Mouse (Mus musculus) colon, adult 2 months (tissue): ENCODE data around the gene Slc12a3. TPM values are rescaled to one million over a fixed set of nuclear protein-coding genes. Genes with fewer than 3 reads are reported as not detected.

Experiments
- polyA plus RNA-seq: library from polyadenylated mRNA; depleted of rRNA; stranded (reverse); fragments of >200 nt; gene quantifications from 2 replicates; pipeline ENCODE4 v1.2.3, GENCODE M21; 2012; rRNA removed

Slc12a3 gene
- 0.03 and 0.22 TPM in 2 replicates for polyA plus RNA-seq

DNA sequence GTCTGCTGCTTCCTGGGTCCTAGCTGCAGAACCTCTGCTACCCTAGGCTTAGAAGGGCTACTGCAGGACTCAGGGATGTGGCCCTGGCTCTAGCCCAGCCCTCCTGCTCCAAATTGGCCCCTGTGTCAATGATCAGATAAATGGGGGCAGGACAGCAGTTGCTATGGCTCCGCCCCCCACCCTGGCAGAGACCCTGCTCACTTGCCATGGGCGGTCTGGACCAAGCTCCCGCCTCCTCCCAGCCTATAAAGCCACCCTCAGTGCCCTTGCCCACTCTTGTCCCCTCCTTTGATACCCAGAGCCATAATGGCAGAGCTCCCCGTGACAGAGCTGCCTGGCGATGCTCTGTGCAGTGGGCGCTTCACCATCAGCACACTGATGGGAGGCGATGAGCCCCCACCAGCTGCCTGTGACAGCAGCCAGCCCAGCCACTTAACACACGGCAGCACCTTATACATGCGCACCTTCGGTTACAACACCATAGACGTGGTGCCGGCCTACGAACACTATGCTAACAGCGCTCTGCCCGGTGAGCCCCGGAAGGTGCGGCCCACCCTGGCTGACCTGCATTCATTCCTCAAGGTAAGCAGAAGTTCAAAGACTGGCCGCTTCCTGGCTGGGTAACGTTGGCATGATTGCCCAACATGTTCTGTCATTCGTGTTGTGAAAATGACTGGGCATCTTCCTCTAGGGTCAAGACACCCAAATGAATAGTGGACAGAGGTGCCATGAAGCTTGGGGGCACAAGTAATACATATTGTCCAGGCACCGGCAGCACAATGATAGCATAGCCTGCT lies at the start of gene Slc12a3:
TSS of gene Slc12a3 (plus strand) at position 270 of the 797 bp plus-strand sequence.

DNA sequence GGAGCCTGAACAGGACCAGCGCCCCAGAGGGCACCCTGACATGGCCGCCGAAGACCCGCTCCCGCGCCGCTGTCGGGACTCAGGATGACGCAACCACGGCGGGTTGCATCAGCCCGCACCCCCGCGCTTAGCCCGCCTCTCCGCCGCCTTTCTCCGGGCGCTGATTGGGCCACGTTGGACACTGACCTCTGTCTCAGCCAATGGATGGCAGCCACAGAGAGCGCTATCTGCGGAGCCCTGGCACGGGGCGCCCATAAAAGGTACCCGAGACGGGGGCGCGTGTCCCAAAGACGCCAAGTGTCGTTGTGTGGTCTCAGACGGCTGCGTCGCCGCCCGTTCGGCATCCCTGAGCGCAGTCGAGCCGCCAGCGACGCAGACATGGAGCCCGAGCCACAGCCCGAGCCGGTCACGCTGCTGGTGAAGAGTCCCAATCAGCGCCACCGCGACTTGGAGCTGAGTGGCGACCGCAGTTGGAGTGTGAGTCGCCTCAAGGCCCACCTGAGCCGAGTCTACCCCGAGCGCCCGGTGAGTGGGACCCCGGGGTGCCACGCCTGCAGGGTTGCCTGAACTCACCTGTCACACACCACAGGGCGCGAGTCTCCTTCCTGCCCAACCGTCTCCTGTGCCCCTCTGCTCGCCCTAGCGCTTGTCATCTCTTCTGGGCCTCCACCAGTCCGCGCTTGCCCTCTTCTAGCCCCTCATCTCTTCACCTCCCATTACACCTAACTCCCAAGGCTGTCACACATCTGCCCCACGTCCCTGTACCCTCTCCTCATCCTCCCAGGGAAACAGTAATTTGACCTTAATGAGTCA lies 57.4 kb downstream of the Slc12a3 start, which contains the start of gene Herpud1:
TSS of gene Herpud1 (plus strand) at position 225 of the 813 bp plus-strand sequence.

Other genes with a start within 250 kb of the Slc12a3 start
- 9.0 and 10.7 TPM in 2 replicates for gene Bbs2, start 230.3 kb upstream of the Slc12a3 start, polyA plus RNA-seq
- gene Mt4, start 192.0 kb upstream of the Slc12a3 start, polyA plus RNA-seq = 0.80 TPM in 1 of 2 replicates, not detected in the other
- gene Mt3, start 176.6 kb upstream of the Slc12a3 start, polyA plus RNA-seq = 22.3 and 24.5 TPM in 2 replicates
- gene Mt2, start 156.5 kb upstream of the Slc12a3 start, polyA plus RNA-seq = 88.7 and 131 TPM in 2 replicates
- 1,409 and 1,808 TPM in 2 replicates for gene Mt1, start 150.1 kb upstream of the Slc12a3 start, polyA plus RNA-seq
- gene Nup93, start 114.6 kb upstream of the Slc12a3 start, polyA plus RNA-seq = 11.1 and 11.9 TPM in 2 replicates
- gene Herpud1, start 57.2 kb downstream of the Slc12a3 start, polyA plus RNA-seq = 337 and 422 TPM in 2 replicates
- 1.9 and 2.1 TPM in 2 replicates for gene Nlrc5, start 105.2 kb downstream of the Slc12a3 start, polyA plus RNA-seq
- gene Cpne2, start 203.8 kb downstream of the Slc12a3 start, polyA plus RNA-seq = 83.8 and 97.5 TPM in 2 replicates